Mouse (Mus musculus) layer of hippocampus, adult 6 months (tissue): ENCODE results near the gene Gabrb2. TPM values are rescaled to one million over a fixed set of nuclear protein-coding genes. Genes with fewer than 3 reads are reported as not detected.

Source experiments
- long read RNA-seq, 2 experiments: library from polyadenylated mRNA; unstranded; transcript quantifications; one replicate each; pipeline ENCODE4 v2.0.0; 2019 to 2020
- polyA plus RNA-seq: library from polyadenylated mRNA; unstranded; fragments of <200 nt; fragmentation: Nextera tagmentation; gene quantifications from 2 replicates; pipeline ENCODE4 v1.2.3, GENCODE M21; 2021

Gene Gabrb2
- polyA plus RNA-seq, result 17.8 and 23.9 TPM in 2 replicates
- long read RNA-seq, experiment 1, partial matches to known transcripts, result 21 of 96 reads
- long read RNA-seq, experiment 1, other reads (novel, unspliced or antisense), result 72 of 96 reads
- long read RNA-seq, experiment 2, transcript Gabrb2-202 (4 exons, 658 nt), result minor isoform, 5 of 322 reads
- long read RNA-seq, experiment 2, transcript Gabrb2-201 (10 exons, 3,989 nt), result major isoform, 56 of 322 reads
- long read RNA-seq, experiment 2, partial matches to known transcripts, result 161 of 322 reads
- long read RNA-seq, experiment 2, other reads (novel, unspliced or antisense), result 97 of 322 reads

DNA sequence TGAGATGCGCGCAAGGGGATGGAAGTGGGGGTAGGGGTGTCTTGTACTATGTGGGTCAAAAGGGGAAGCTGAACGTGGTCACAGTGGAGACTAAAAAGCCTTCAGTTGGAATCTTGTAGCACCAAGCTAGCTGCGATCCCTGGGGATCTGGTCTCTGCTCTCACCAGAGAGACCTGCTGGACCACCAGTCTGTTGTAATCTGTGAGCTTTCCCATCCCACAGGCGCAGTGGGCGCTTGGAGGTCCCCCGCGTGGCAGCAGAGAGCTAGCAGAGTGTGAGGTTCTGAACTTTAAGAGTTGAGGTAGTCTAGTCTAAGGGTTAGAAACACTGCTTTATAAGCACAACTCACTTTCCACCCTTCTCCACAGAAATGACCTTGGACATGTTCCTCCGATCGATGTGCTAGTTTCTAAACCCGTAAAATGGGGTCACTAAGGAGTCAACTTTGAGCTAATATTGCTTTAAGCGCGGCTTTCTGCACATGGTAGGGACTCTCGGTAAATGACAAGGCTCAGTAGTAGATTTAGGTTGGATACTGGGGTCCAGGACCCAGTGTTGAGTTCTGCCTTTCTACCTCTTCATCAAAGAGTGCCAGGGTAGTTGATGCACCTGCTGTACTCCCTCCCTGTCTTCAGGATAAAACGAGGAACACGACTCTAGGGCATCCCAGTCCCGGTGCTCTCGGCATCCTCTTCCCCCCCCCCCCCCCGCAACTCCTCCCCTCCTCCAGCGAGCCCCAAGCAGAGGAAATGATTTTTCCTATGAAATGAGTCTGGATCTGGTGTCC, at the start of gene Gabrb2:
Gene Gabrb2, plus strand, starts transcription at position 762 of the 787 bp plus-strand sequence.

Other genes with a start within 250 kb of the Gabrb2 start
- 202 and 306 TPM in 2 replicates for gene Gabra1, start 236.8 kb upstream of the Gabrb2 start, polyA plus RNA-seq
- gene Gabra6, start 98.7 kb upstream of the Gabrb2 start, polyA plus RNA-seq, result not detected in 2 replicates